Mouse (Mus musculus) stomach, postnatal 0 days (tissue): ENCODE measurements around the gene Kcna7. TPM values are rescaled to one million over a fixed set of nuclear protein-coding genes. Genes with fewer than 3 reads are reported as not detected.
A peak's percentile ranks its signal among the peaks of the same experiment; 100 is the strongest.

Source experiments
- ATAC-seq: fragments of 200-750 bp; cut with Nextera tagmentation; 2 replicates; pipeline ENCODE4 v1.8.0; 2017; ENCODE audit not compliant: low FRiP score, low TSS enrichment
- DNase-seq: peaks from one replicate; pipeline ENCODE4 v3.0.0-alpha.2; 2016; ENCODE audit warnings: low spot score
- H3K27ac ChIP-seq: fragments of 300-500 bp; sonication (generic); replicated peaks from 2 replicates; pipeline ENCODE4 v1.5.1; 2014; ENCODE audit warnings: mild to moderate bottlenecking, control low read depth
- H3K27me3 ChIP-seq: fragments of 300-500 bp; sonication (generic); 2 replicates; pipeline ENCODE4 v1.6.1; 2014; ENCODE audit warnings: low read length; ENCODE audit not compliant: control insufficient read depth, insufficient read depth
- H3K36me3 ChIP-seq: fragments of 300-500 bp; sonication (generic); 2 replicates; pipeline ENCODE4 v1.6.1; 2014; ENCODE audit warnings: low read length, mixed read lengths; ENCODE audit not compliant: control insufficient read depth, insufficient read depth
- H3K4me1 ChIP-seq: fragments of 300-500 bp; sonication (generic); replicated peaks from 2 replicates; pipeline ENCODE4 v1.6.1; 2014; ENCODE audit warnings: antibody characterized with exemption; ENCODE audit not compliant: control insufficient read depth, insufficient read depth
- H3K4me2 ChIP-seq: fragments of 300-500 bp; sonication (generic); replicated peaks from 2 replicates; pipeline ENCODE4 v1.6.1; 2014; ENCODE audit warnings: low read depth, mild to moderate bottlenecking, control low read depth, moderate library complexity
- H3K4me3 ChIP-seq: fragments of 300-500 bp; sonication (generic); 2 replicates; pipeline ENCODE4 v1.5.1; 2014; ENCODE audit warnings: low read depth, low read length, control low read depth
- H3K9ac ChIP-seq: fragments of 300-500 bp; sonication (generic); 2 replicates; pipeline ENCODE4 v1.6.1; 2014; ENCODE audit warnings: mild to moderate bottlenecking, low read length, control low read depth, mixed read lengths
- H3K9me3 ChIP-seq: fragments of 300-500 bp; sonication (generic); 2 replicates; pipeline ENCODE4 v1.6.1; 2016; ENCODE audit warnings: low read length; ENCODE audit not compliant: control insufficient read depth
- CTCF ChIP-seq: IDR thresholded peaks from 2 replicates; pipeline ENCODE4 v1.5.1; 2016; ENCODE audit warnings: antibody characterized with exemption, low read depth, mild to moderate bottlenecking, moderate library complexity
- EP300 ChIP-seq: optimal IDR thresholded peaks from 2 replicates; pipeline ENCODE3; 2016; ENCODE audit warnings: antibody characterized with exemption
- WGBS: fragments of 180-500 bp; shearing (Covaris S2); extraction: QIAGEN DNeasy Blood & Tissue Kit; methylation state at CpG from one replicate; pipeline ENCODE4 v1.1.7; 2014; 5-methylcytosine and 5-hydroxymethylcytosine counted together
- microRNA-seq: library from miRNA; unstranded; fragments of <30 nt; microRNA quantifications from one replicate; pipeline ENCODE4, GENCODE M21; 2016
- polyA plus RNA-seq: library from polyadenylated mRNA; unstranded; fragments of >200 nt; fragmentation: Nextera tagmentation; extraction: Ambion mirVana; gene quantifications from 2 replicates; pipeline ENCODE4 v1.2.1, GENCODE M21; 2015

The Kcna7 gene
- polyA plus RNA-seq, 1 experiment from 2014 or later = 0.17 TPM

- no peaks in the 10 kb centered on the region for H3K27me3 ChIP-seq
- H3K9me3 ChIP-seq = no peaks in the 10 kb centered on the region
- DNase-seq = peak; percentile 44
- peaks cover 22% of the 10 kb centered on the region for H3K36me3 ChIP-seq
- TF ChIP-seq EP300 (no peak), CTCF (no peak)
- H3K27ac ChIP-seq = no peak overlapping the region; the same call in 1 of the 2 replicates
- H3K4me1 ChIP-seq = peaks cover 7% of the 10 kb centered on the region
- WGBS = 37% methylated on average over 9 of the region's 9 CpGs
- ATAC-seq = no peak
- no peak overlapping the region for H3K4me3 ChIP-seq
- no peak overlapping the region for H3K9ac ChIP-seq
- H3K4me2 ChIP-seq = no peak overlapping the region
These were observed 51.3 kb downstream of the Kcna7 start for GRCm38 (mm10) chr7:45456721-45457203.

- Histone ChIP-seq H3K36me3 (peaks cover 19% of the 10 kb centered on the region), H3K4me3 (peak overlapping the region; percentile 69), H3K4me2 (peak overlapping the region; percentile 87), H3K27me3 (no peaks in the 10 kb centered on the region), H3K9ac (peak overlapping the region; percentile 74; the same call in 1 of the 2 replicates), H3K4me1 (peaks cover 7% of the 10 kb centered on the region), H3K9me3 (no peaks in the 10 kb centered on the region), H3K27ac (no peak overlapping the region; the same call in 1 of the 2 replicates)
- 39% methylated on average over 9 of the region's 10 CpGs for WGBS
- ATAC-seq (peak; percentile 4; the same call in 1 of the 2 replicates), DNase-seq (peak; percentile 14)
- TF ChIP-seq EP300 = no peak
- no peak for TF ChIP-seq CTCF
These were observed 52.0 kb downstream of the Kcna7 start for GRCm38 (mm10) chr7:45457204-45458060.

- TF ChIP-seq CTCF (no peak), EP300 (no peak)
- Histone ChIP-seq H3K27ac (peak overlapping the region; percentile 90), H3K4me2 (peak overlapping the region; percentile 87), H3K36me3 (peaks cover 18% of the 10 kb centered on the region), H3K4me3 (peak overlapping the region; percentile 69), H3K9ac (peak overlapping the region; percentile 74), H3K4me1 (peaks cover 7% of the 10 kb centered on the region), H3K9me3 (no peaks in the 10 kb centered on the region), H3K27me3 (no peaks in the 10 kb centered on the region)
- ATAC-seq (peak; percentile 67), DNase-seq (peak; percentile 90)
- WGBS = under 1% methylated on average over 41 of the region's 43 CpGs
These were observed 53.5 kb downstream of the Kcna7 start for GRCm38 (mm10) chr7:45458748-45459563.

Small RNAs within 50 kb of the gene (microRNA-seq; reads per million reads assigned to microRNA genes)
- gene Gm22133 = not detected

Other genes with a start within 250 kb of the Kcna7 start
- gene Slc17a7, start 241.7 kb upstream of the Kcna7 start, polyA plus RNA-seq = 0.07 TPM in 1 of 2 replicates, not detected in the other
- not detected in 2 replicates for gene Gfy, start 226.1 kb upstream of the Kcna7 start, polyA plus RNA-seq
- not detected in 2 replicates for gene Pth2, start 224.7 kb upstream of the Kcna7 start, polyA plus RNA-seq
- gene Ccdc155, start 200.8 kb upstream of the Kcna7 start, polyA plus RNA-seq = 0.07 and 0.13 TPM in 2 replicates
- 48.4 TPM in 2 replicates for gene Dkkl1, start 193.5 kb upstream of the Kcna7 start, polyA plus RNA-seq
- 26.8 and 29.5 TPM in 2 replicates for gene Tead2, start 189.9 kb upstream of the Kcna7 start, polyA plus RNA-seq
- gene Cd37, start 166.5 kb upstream of the Kcna7 start, polyA plus RNA-seq = 1.5 and 1.8 TPM in 2 replicates
- gene Slc6a16, start 164.6 kb upstream of the Kcna7 start, polyA plus RNA-seq = 0.07 and 0.18 TPM in 2 replicates
- not detected in 2 replicates for gene Slc6a21, start 128.1 kb upstream of the Kcna7 start, polyA plus RNA-seq
- gene Trpm4, start 71.9 kb upstream of the Kcna7 start, polyA plus RNA-seq = 22.7 and 23.7 TPM in 2 replicates
- gene Hrc, start 70.4 kb upstream of the Kcna7 start, polyA plus RNA-seq = 0.80 and 0.85 TPM in 2 replicates
- 6.0 and 7.1 TPM in 2 replicates for gene Ppfia3, start 38.6 kb upstream of the Kcna7 start, polyA plus RNA-seq
- gene Lin7b, start 35.1 kb upstream of the Kcna7 start, polyA plus RNA-seq = 5.9 and 6.1 TPM in 2 replicates
- 73.7 and 78.8 TPM in 2 replicates for gene Snrnp70, start 9.9 kb upstream of the Kcna7 start, polyA plus RNA-seq
- 1.5 and 1.8 TPM in 2 replicates for gene Ntf5, start 8.0 kb downstream of the Kcna7 start, polyA plus RNA-seq
- not detected in 2 replicates for gene Lhb, start 15.2 kb downstream of the Kcna7 start, polyA plus RNA-seq
- gene Gys1, start 29.2 kb downstream of the Kcna7 start, polyA plus RNA-seq = 10.1 and 10.6 TPM in 2 replicates
- gene Ruvbl2, start 32.4 kb downstream of the Kcna7 start, polyA plus RNA-seq = 46.2 and 46.7 TPM in 2 replicates
- 3,647 and 3,760 TPM in 2 replicates for gene Ftl1, start 54.2 kb downstream of the Kcna7 start, polyA plus RNA-seq
- gene Bax, start 61.2 kb downstream of the Kcna7 start, polyA plus RNA-seq = 119 and 120 TPM in 2 replicates
- 0.32 and 0.42 TPM in 2 replicates for gene Tulp2, start 76.2 kb downstream of the Kcna7 start, polyA plus RNA-seq
- not detected in 2 replicates for gene Gm45808, start 81.2 kb downstream of the Kcna7 start, polyA plus RNA-seq
- gene Dhdh, start 83.2 kb downstream of the Kcna7 start, polyA plus RNA-seq = 1.1 and 1.3 TPM in 2 replicates
- gene Nucb1, start 104.8 kb downstream of the Kcna7 start, polyA plus RNA-seq = 196 and 199 TPM in 2 replicates
- 21.6 and 26.6 TPM in 2 replicates for gene Ppp1r15a, start 120.6 kb downstream of the Kcna7 start, polyA plus RNA-seq
- 7.9 and 8.0 TPM in 2 replicates for gene Plekha4, start 120.7 kb downstream of the Kcna7 start, polyA plus RNA-seq
- 16.6 and 16.9 TPM in 2 replicates for gene Hsd17b14, start 149.2 kb downstream of the Kcna7 start, polyA plus RNA-seq
- gene Bcat2, start 164.5 kb downstream of the Kcna7 start, polyA plus RNA-seq = 101 and 108 TPM in 2 replicates
- gene Fgf21, start 209.8 kb downstream of the Kcna7 start, polyA plus RNA-seq = 0.69 and 0.90 TPM in 2 replicates
- 1.8 and 2.3 TPM in 2 replicates for gene Fut1, start 211.6 kb downstream of the Kcna7 start, polyA plus RNA-seq
- 0.08 TPM in 2 replicates for gene Izumo1, start 216.2 kb downstream of the Kcna7 start, polyA plus RNA-seq
- gene Rasip1, start 221.8 kb downstream of the Kcna7 start, polyA plus RNA-seq = 5.4 and 6.3 TPM in 2 replicates
- 4.6 and 5.5 TPM in 2 replicates for gene Mamstr, start 234.3 kb downstream of the Kcna7 start, polyA plus RNA-seq